In the genomic region with DNA sequence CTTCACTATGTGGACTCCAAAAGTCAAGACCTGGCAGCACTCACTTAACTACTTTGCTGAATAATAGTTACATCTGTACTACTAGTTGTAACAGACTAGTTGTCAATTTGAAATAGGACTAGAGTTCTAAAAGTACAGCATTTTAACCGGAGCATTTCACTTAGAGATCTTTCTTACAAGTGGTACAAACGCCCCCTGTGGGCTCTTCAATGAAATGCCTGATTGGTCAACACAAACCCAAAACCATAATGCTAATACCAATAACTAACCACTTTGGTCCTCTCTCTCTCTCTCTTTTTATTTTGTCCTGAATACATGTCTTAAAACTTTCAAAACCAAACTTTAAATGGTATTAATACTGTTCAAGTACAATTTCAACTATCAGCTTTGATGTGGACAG, we compare ENCODE assay signal across 16 mouse cellular contexts. TPM values are rescaled to one million over a fixed set of nuclear protein-coding genes. Genes with fewer than 3 reads are reported as not detected.
A peak's percentile ranks its signal among the peaks of the same experiment; 100 is the strongest.
DNase-seq lines count a peak whose midpoint lies in the region; ATAC-seq and TF ChIP-seq lines count a peak whose summit lies in the region.
"Had no signal": no experiment of that assay in that cellular context is flagged by ENCODE, and none has a peak within 500 bp of the region (broad histone marks: within the 10 kb centered on the region; RNA-seq: fewer than 3 reads in every experiment).

No protein-coding gene starts in this region.

- no peak overlapping the region for H3K9ac ChIP-seq in lung, embryonic 14.5 days
- H3K9ac ChIP-seq: embryonic facial prominence, embryonic 15.5 days had no signal

- H3K4me2 ChIP-seq in lung, embryonic 14.5 days = no peak overlapping the region
- H3K4me2 ChIP-seq: embryonic facial prominence, embryonic 15.5 days; liver, embryonic 11.5 days had no signal

- H3K36me3 ChIP-seq in lung, embryonic 14.5 days (ENCODE audit: insufficient read depth) = peaks cover 62% of the 10 kb centered on the region

- DNase-seq in frontal cortex, postnatal 36 days (ENCODE audit: low spot score in 2 of 2) = no peak
- DNase-seq in lung, embryonic 14.5 days = peak; percentile 60
- no peak for DNase-seq in lung, postnatal 4 days
- peak; percentile 24 for DNase-seq in MN1 (ENCODE audit: low spot score)
- peak; percentile 49 for DNase-seq in naive thymus-derived CD4-positive, alpha-beta T cell, adult 2 months (ENCODE audit: low read depth)
- no peak for DNase-seq in kidney, adult 9 months
- no peak for DNase-seq in kidney, adult 8-10 months
- DNase-seq: adrenal gland, postnatal 25 days; cerebellum, adult 11-12 months; heart, postnatal 10 days; kidney, adult 11 months had no signal

- no peaks in the 10 kb centered on the region for H3K9me3 ChIP-seq in lung, embryonic 14.5 days (ENCODE audit: low read depth, low read length)
- H3K9me3 ChIP-seq: embryonic facial prominence, embryonic 15.5 days had no signal

- peak; percentile 46; the same call in 1 of the 2 replicates for ATAC-seq in frontal cortex, adult (ENCODE audit: low TSS enrichment)
- no peak for ATAC-seq in lung, embryonic 14.5 days (ENCODE audit: insufficient read depth)
- ATAC-seq: forebrain, embryonic 16.5 days had no signal

- no peak overlapping the region for H3K4me3 ChIP-seq in lung, embryonic 14.5 days (ENCODE audit: low read depth, low read length)
- H3K4me3 ChIP-seq: embryonic facial prominence, embryonic 15.5 days had no signal

- peak; percentile 36; the same call in 1 of the 2 replicates for TF ChIP-seq CTCF in lung, embryonic 14.5 days (IDR thresholded peaks at IDR 0.05; ENCODE audit: low read depth)

- no peaks in the 10 kb centered on the region for H3K27me3 ChIP-seq in lung, embryonic 14.5 days (ENCODE audit: insufficient read depth, low read length)
- H3K27me3 ChIP-seq: embryonic facial prominence, embryonic 15.5 days had no signal

- H3K4me1 ChIP-seq in lung, embryonic 14.5 days (ENCODE audit: insufficient read depth) = no peaks in the 10 kb centered on the region
- H3K4me1 ChIP-seq: embryonic facial prominence, embryonic 15.5 days had no signal

- WGBS in lung, embryonic 14.5 days = 50% methylated on average over 2 of the region's 2 CpGs

- H3K27ac ChIP-seq in lung, embryonic 14.5 days (ENCODE audit: low read depth) = no peak overlapping the region
- H3K27ac ChIP-seq: embryonic facial prominence, embryonic 15.5 days had no signal

RNA-seq across cellular contexts. Expression of a gene that starts 9.5 kb away (rescaled TPM):
- polyA plus RNA-seq in lung, embryonic 14.5 days (2014; fragmentation: Nextera tagmentation; extraction: Ambion mirVana) = 65.8 and 72.0 TPM in 2 replicates

RNA-seq across cellular contexts. Expression of a gene that starts 12.2 kb away (rescaled TPM):
- 0.12 and 0.59 TPM in 2 replicates for polyA plus RNA-seq in lung, embryonic 14.5 days (2014; fragmentation: Nextera tagmentation; extraction: Ambion mirVana)
- polyA plus RNA-seq: forebrain, embryonic 16.5 days; liver, embryonic 11.5 days had no signal

RNA-seq across cellular contexts. Expression of a gene that starts 37.6 kb away (rescaled TPM):
- polyA plus RNA-seq in lung, embryonic 14.5 days (2014; fragmentation: Nextera tagmentation; extraction: Ambion mirVana) = 0.28 and 0.63 TPM in 2 replicates
- polyA plus RNA-seq: small intestine, adult 2 months had no signal

RNA-seq across cellular contexts. Expression of a gene that starts 38.2 kb away (rescaled TPM):
- not detected in 2 replicates for polyA plus RNA-seq in lung, embryonic 14.5 days (2014; fragmentation: Nextera tagmentation; extraction: Ambion mirVana)
- polyA plus RNA-seq: liver, embryonic 11.5 days; small intestine, adult 2 months had no signal

Comparison
In these comparisons a context has a peak if more than half of its experiments do, and no peak if none do; other contexts are left out.
1. DNase-seq: peak in lung, embryonic 14.5 days (single experiment), MN1 (single experiment) and naive thymus-derived CD4-positive, alpha-beta T cell, adult 2 months (single experiment); none in frontal cortex, postnatal 36 days (0 of 2), lung, postnatal 4 days (0 of 2), kidney, adult 9 months (single experiment) and kidney, adult 8-10 months (0 of 2).